Mouse (Mus musculus) small intestine, adult 2 months (tissue): ENCODE measurements around the gene Cyp2a4. TPM values are rescaled to one million over a fixed set of nuclear protein-coding genes. Genes with fewer than 3 reads are reported as not detected.

Experiments used
- polyA plus RNA-seq: library from polyadenylated mRNA; depleted of rRNA; stranded (reverse); fragments of >200 nt; gene quantifications from 2 replicates; pipeline ENCODE4 v1.2.3, GENCODE M21; 2012; rRNA removed

The Cyp2a4 gene
- polyA plus RNA-seq, 1 experiment, result not detected

Other genes with a start within 250 kb of the Cyp2a4 start
- 0.67 TPM in 1 of 2 replicates, not detected in the other for gene Cyp2b13, start 245.7 kb upstream of the Cyp2a4 start, polyA plus RNA-seq
- gene Cyp2b9, start 133.8 kb upstream of the Cyp2a4 start, polyA plus RNA-seq, result not detected in 2 replicates
- gene Vmn1r184, start 46.8 kb upstream of the Cyp2a4 start, polyA plus RNA-seq, result not detected in 2 replicates
- gene Nlrp9c, start 96.5 kb downstream of the Cyp2a4 start, polyA plus RNA-seq, result not detected in 2 replicates
- gene Nlrp4a, start 127.9 kb downstream of the Cyp2a4 start, polyA plus RNA-seq, result not detected in 2 replicates
- gene Nlrp9a, start 227.9 kb downstream of the Cyp2a4 start, polyA plus RNA-seq, result not detected in 2 replicates